Mouse (Mus musculus) midbrain, embryonic 11.5 days (tissue): ENCODE results near the gene Olfr680-ps1. TPM values are rescaled to one million over a fixed set of nuclear protein-coding genes. Genes with fewer than 3 reads are reported as not detected.
"Not testable (repeated sequence)": the region's sequence is repeated elsewhere in the genome, so short reads cannot be mapped to it uniquely, and the experiment has no call there.

Experiments used
- ATAC-seq: fragments of 200-750 bp; cut with Nextera tagmentation; 2 replicates; pipeline ENCODE4 v1.8.0; 2017; ENCODE audit warnings: moderate TSS enrichment, moderate library complexity; ENCODE audit not compliant: low FRiP score
- DNase-seq: peaks from one replicate; pipeline ENCODE4 v3.0.0; 2015; ENCODE audit warnings: low spot score; ENCODE audit errors: missing footprints
- H3K27ac ChIP-seq: fragments of 300-500 bp; sonication (generic); 2 replicates; pipeline ENCODE4 v1.5.1; 2014; ENCODE audit warnings: low read depth, low read length
- H3K27me3 ChIP-seq: fragments of 300-500 bp; sonication (generic); 2 replicates; pipeline ENCODE4 v1.6.1; 2014; ENCODE audit warnings: mild to moderate bottlenecking, low read length, moderate library complexity, mixed read lengths; ENCODE audit not compliant: control insufficient read depth, insufficient read depth
- H3K36me3 ChIP-seq: fragments of 300-500 bp; sonication (generic); 2 replicates; pipeline ENCODE4 v1.6.1; 2014; ENCODE audit warnings: mild to moderate bottlenecking, low read length, moderate library complexity, mixed read lengths; ENCODE audit not compliant: control insufficient read depth, insufficient read depth
- H3K4me1 ChIP-seq: fragments of 300-500 bp; sonication (generic); 2 replicates; pipeline ENCODE4 v1.6.1; 2014; ENCODE audit warnings: low read length; ENCODE audit not compliant: control insufficient read depth, insufficient read depth
- H3K4me2 ChIP-seq: fragments of 300-500 bp; sonication (generic); 2 replicates; pipeline ENCODE4 v1.6.1; 2014; ENCODE audit warnings: mild to moderate bottlenecking, moderate library complexity
- H3K4me3 ChIP-seq: fragments of 300-500 bp; sonication (generic); 2 replicates; pipeline ENCODE4 v1.5.1; 2014; ENCODE audit warnings: low read depth, low read length
- H3K9ac ChIP-seq: fragments of 300-500 bp; sonication (generic); 2 replicates; pipeline ENCODE4 v1.6.1; 2014; ENCODE audit warnings: low read length
- H3K9me3 ChIP-seq: fragments of 300-500 bp; sonication (generic); 2 replicates; pipeline ENCODE4 v1.6.1; 2016; ENCODE audit warnings: low read length; ENCODE audit not compliant: control insufficient read depth
- WGBS: fragments of 180-500 bp; shearing (Covaris S2); extraction: QIAGEN DNeasy Blood & Tissue Kit; methylation state at CpG from one replicate; pipeline ENCODE4 v1.1.7; 2014; 5-methylcytosine and 5-hydroxymethylcytosine counted together
- polyA plus RNA-seq: library from polyadenylated mRNA; unstranded; fragments of >200 nt; fragmentation: Nextera tagmentation; extraction: Ambion mirVana; gene quantifications from 2 replicates; pipeline ENCODE4 v1.2.1, GENCODE M21; 2014

Gene Olfr680-ps1
- not detected in 2 replicates for polyA plus RNA-seq

GRCm38 (mm10) chr7:105092717-105093116 is at the start of gene Olfr680-ps1:
TSS of gene Olfr680-ps1 (minus strand) at chr7:105092817.
- not testable (repeated sequence) for ATAC-seq, H3K27ac ChIP-seq, H3K36me3 ChIP-seq, H3K9me3 ChIP-seq, H3K4me2 ChIP-seq, H3K4me1 ChIP-seq, H3K4me3 ChIP-seq, DNase-seq, H3K9ac ChIP-seq, H3K27me3 ChIP-seq

- no peak for DNase-seq
- H3K9ac ChIP-seq: no peak overlapping the region
Observed at GRCm38 (mm10) chr7:105141275-105141674, 48.7 kb upstream of the Olfr680-ps1 start.

GRCm38 (mm10) chr7:105116536-105116935 is 23.9 kb upstream of the Olfr680-ps1 start, which contains the start of gene Olfr681:
TSS of gene Olfr681 (plus strand) at chr7:105116836.
- Histone ChIP-seq H3K4me2 (no peak within 1 kb of the TSS), H3K4me3 (no peak within 1 kb of the TSS), H3K27me3 (no peaks in the 10 kb centered on the region), H3K4me1 (no peaks in the 10 kb centered on the region), H3K36me3 (no peaks in the 10 kb centered on the region), H3K9me3 (no peaks in the 10 kb centered on the region), H3K9ac (no peak within 1 kb of the TSS), H3K27ac (no peak within 1 kb of the TSS)
- ATAC-seq (no peak), DNase-seq (no peak)

More at GRCm38 (mm10) chr7:105141275-105141674, 48.7 kb upstream of the Olfr680-ps1 start:
- Histone ChIP-seq H3K9me3 (no peaks in the 10 kb centered on the region), H3K27me3 (no peaks in the 10 kb centered on the region), H3K27ac (no peak overlapping the region), H3K4me1 (no peaks in the 10 kb centered on the region), H3K4me3 (no peak overlapping the region), H3K36me3 (no peaks in the 10 kb centered on the region), H3K4me2 (no peak overlapping the region)
- no peak for ATAC-seq
- WGBS: 75% methylated on average over 2 of the region's 2 CpGs

GRCm38 (mm10) chr7:105080905-105081304 is 11.7 kb downstream of the Olfr680-ps1 start, which contains the start of gene Olfr679:
TSS of gene Olfr679 (plus strand) at chr7:105081205.
- Histone ChIP-seq H3K36me3 (no peaks in the 10 kb centered on the region), H3K4me3 (no peak within 1 kb of the TSS), H3K4me2 (no peak within 1 kb of the TSS), H3K9me3 (no peaks in the 10 kb centered on the region), H3K27ac (no peak within 1 kb of the TSS), H3K9ac (no peak within 1 kb of the TSS), H3K4me1 (no peaks in the 10 kb centered on the region), H3K27me3 (no peaks in the 10 kb centered on the region)
- WGBS: 69% methylated on average over 1 of the region's 1 CpGs
- DNase-seq: no peak
- no peak for ATAC-seq

- Histone ChIP-seq H3K4me1 (no peaks in the 10 kb centered on the region), H3K4me3 (no peak within 1 kb of the TSS), H3K9me3 (no peaks in the 10 kb centered on the region), H3K36me3 (no peaks in the 10 kb centered on the region), H3K27ac (no peak within 1 kb of the TSS), H3K4me2 (no peak within 1 kb of the TSS), H3K27me3 (no peaks in the 10 kb centered on the region), H3K9ac (no peak within 1 kb of the TSS)
- ATAC-seq: no peak
- WGBS: 91% methylated on average over 1 of the region's 1 CpGs
- DNase-seq: no peak
Observed at GRCm38 (mm10) chr7:105064175-105064574, 28.4 kb downstream of the Olfr680-ps1 start, which contains the start of gene Olfr678. TSS of gene Olfr678 (plus strand) at chr7:105064475.

GRCm38 (mm10) chr7:105058951-105059350 is 33.7 kb downstream of the Olfr680-ps1 start:
- H3K9me3 ChIP-seq: no peaks in the 10 kb centered on the region
- no peak overlapping the region for H3K4me2 ChIP-seq
- no peaks in the 10 kb centered on the region for H3K4me1 ChIP-seq
- ATAC-seq (no peak), DNase-seq (no peak)
- H3K27me3 ChIP-seq: no peaks in the 10 kb centered on the region
- no peak overlapping the region for H3K27ac ChIP-seq
- no peak overlapping the region for H3K4me3 ChIP-seq
- no peak overlapping the region for H3K9ac ChIP-seq
- no peaks in the 10 kb centered on the region for H3K36me3 ChIP-seq

Other genes with a start within 250 kb of the Olfr680-ps1 start
- gene Usp17la, start 235.8 kb downstream of the Olfr680-ps1 start, polyA plus RNA-seq: not detected in 2 replicates
- not detected in 2 replicates for gene Olfr665, start 214.8 kb downstream of the Olfr680-ps1 start, polyA plus RNA-seq
- not detected in 2 replicates for gene Olfr666, start 196.9 kb downstream of the Olfr680-ps1 start, polyA plus RNA-seq
- gene Olfr667, start 171.3 kb downstream of the Olfr680-ps1 start, polyA plus RNA-seq: not detected in 2 replicates
- gene Olfr668, start 164.8 kb downstream of the Olfr680-ps1 start, polyA plus RNA-seq: not detected in 2 replicates
- gene Olfr669, start 158.6 kb downstream of the Olfr680-ps1 start, polyA plus RNA-seq: not detected in 2 replicates
- not detected in 2 replicates for gene Olfr670, start 130.2 kb downstream of the Olfr680-ps1 start, polyA plus RNA-seq
- gene Olfr671, start 113.7 kb downstream of the Olfr680-ps1 start, polyA plus RNA-seq: not detected in 2 replicates
- gene Olfr672, start 90.8 kb downstream of the Olfr680-ps1 start, polyA plus RNA-seq: not detected in 2 replicates
- not detected in 2 replicates for gene Olfr675, start 64.4 kb downstream of the Olfr680-ps1 start, polyA plus RNA-seq
- gene Olfr676, start 60.1 kb downstream of the Olfr680-ps1 start, polyA plus RNA-seq: not detected in 2 replicates
- not detected in 2 replicates for gene Olfr677, start 41.4 kb downstream of the Olfr680-ps1 start, polyA plus RNA-seq
- not detected in 2 replicates for gene Olfr678, start 28.3 kb downstream of the Olfr680-ps1 start, polyA plus RNA-seq
- gene Olfr679, start 11.6 kb downstream of the Olfr680-ps1 start, polyA plus RNA-seq: not detected in 2 replicates
- gene Olfr681, start 24.0 kb upstream of the Olfr680-ps1 start, polyA plus RNA-seq: not detected in 2 replicates
- not detected in 2 replicates for gene Olfr683, start 54.2 kb upstream of the Olfr680-ps1 start, polyA plus RNA-seq
- gene Olfr684, start 70.8 kb upstream of the Olfr680-ps1 start, polyA plus RNA-seq: not detected in 2 replicates
- gene Olfr685, start 93.2 kb upstream of the Olfr680-ps1 start, polyA plus RNA-seq: not detected in 2 replicates
- gene Olfr686, start 114.7 kb upstream of the Olfr680-ps1 start, polyA plus RNA-seq: not detected in 2 replicates
- gene Olfr688, start 195.3 kb upstream of the Olfr680-ps1 start, polyA plus RNA-seq: not detected in 2 replicates
- not detected in 2 replicates for gene Olfr689, start 218.3 kb upstream of the Olfr680-ps1 start, polyA plus RNA-seq
- not detected in 2 replicates for gene Olfr690, start 241.3 kb upstream of the Olfr680-ps1 start, polyA plus RNA-seq
- 0.07 TPM in 2 replicates for gene Olfr691, start 249.5 kb upstream of the Olfr680-ps1 start, polyA plus RNA-seq